Mouse (Mus musculus) lung, postnatal 4 days (tissue): ENCODE measurements around the gene 4930544D05Rik.
A peak's percentile ranks its signal among the peaks of the same experiment; 100 is the strongest.

Experiments used
- DNase-seq, 2 experiments: peaks; one replicate each; pipeline ENCODE4 v3.0.0; 2021

4930544D05Rik gene

GRCm38 (mm10) chr11:70605024-70605566 lies 10.6 kb upstream of the 4930544D05Rik start:
- peak; percentile 75 to 83 for DNase-seq

- no peak for DNase-seq
Observed at GRCm38 (mm10) chr11:70606717-70607116, 8.9 kb upstream of the 4930544D05Rik start.

- no peak for DNase-seq
Observed at GRCm38 (mm10) chr11:70607611-70608010, 8.0 kb upstream of the 4930544D05Rik start.

GRCm38 (mm10) chr11:70608381-70609066 lies 7.1 kb upstream of the 4930544D05Rik start:
- peak in 1 of 2 experiments; percentile 29 for DNase-seq

GRCm38 (mm10) chr11:70610752-70611151 lies 4.9 kb upstream of the 4930544D05Rik start:
- DNase-seq, result no peak

- no peak for DNase-seq
Observed at GRCm38 (mm10) chr11:70612505-70612904, 3.1 kb upstream of the 4930544D05Rik start.

- peak; percentile 82 to 83 for DNase-seq
Observed at GRCm38 (mm10) chr11:70615074-70615473, 574 bp upstream of the 4930544D05Rik start.

GRCm38 (mm10) chr11:70619101-70619500 lies 3.5 kb downstream of the 4930544D05Rik start, which contains the start of gene Chrne:
Gene Chrne, minus strand, starts transcription at chr11:70619216.
- DNase-seq, result no peak

GRCm38 (mm10) chr11:70621972-70622814 lies 6.5 kb downstream of the 4930544D05Rik start:
- peak in 1 of 2 experiments; percentile 47 for DNase-seq

GRCm38 (mm10) chr11:70623053-70623742 lies 7.5 kb downstream of the 4930544D05Rik start:
- no peak for DNase-seq

- DNase-seq, result peak in 1 of 2 experiments; percentile 68
Observed at GRCm38 (mm10) chr11:70625473-70625872, 9.8 kb downstream of the 4930544D05Rik start.

GRCm38 (mm10) chr11:70626877-70627276 lies 11.2 kb downstream of the 4930544D05Rik start:
- no peak for DNase-seq

- DNase-seq, result no peak
Observed at GRCm38 (mm10) chr11:70628431-70628830, 12.8 kb downstream of the 4930544D05Rik start.

- peak in 1 of 2 experiments; percentile 19 for DNase-seq
Observed at GRCm38 (mm10) chr11:70629557-70629956, 13.9 kb downstream of the 4930544D05Rik start.

- DNase-seq, result no peak
Observed at GRCm38 (mm10) chr11:70630129-70630528, 14.5 kb downstream of the 4930544D05Rik start.

GRCm38 (mm10) chr11:70635601-70636000 lies 20.0 kb downstream of the 4930544D05Rik start:
- no peak for DNase-seq

- no peak for DNase-seq
Observed at GRCm38 (mm10) chr11:70637764-70638163, 22.1 kb downstream of the 4930544D05Rik start.

- no peak for DNase-seq
Observed at GRCm38 (mm10) chr11:70638293-70638692, 22.6 kb downstream of the 4930544D05Rik start.

- DNase-seq, result no peak
Observed at GRCm38 (mm10) chr11:70638714-70639278, 23.1 kb downstream of the 4930544D05Rik start, which contains the start of gene Gp1ba. Gene Gp1ba, plus strand, starts transcription at chr11:70639122.

GRCm38 (mm10) chr11:70639976-70640375 lies 24.3 kb downstream of the 4930544D05Rik start:
- no peak for DNase-seq

GRCm38 (mm10) chr11:70641241-70641640 lies 25.6 kb downstream of the 4930544D05Rik start:
- DNase-seq, result no peak

- DNase-seq, result no peak
Observed at GRCm38 (mm10) chr11:70643051-70643450, 27.4 kb downstream of the 4930544D05Rik start.
